Mouse (Mus musculus) skeletal muscle tissue, adult 2 months (tissue): Measurements from ENCODE around the gene Ccdc62.

Experiments used
- DNase-seq: peaks from one replicate; pipeline ENCODE4 v3.0.0-alpha.2; 2012; ENCODE audit warnings: low read depth, low spot score

Ccdc62 gene

GRCm38 (mm10) chr5:123979221-123979979 lies 48.9 kb downstream of the Ccdc62 start:
- peak; percentile 56 for DNase-seq

DNA sequence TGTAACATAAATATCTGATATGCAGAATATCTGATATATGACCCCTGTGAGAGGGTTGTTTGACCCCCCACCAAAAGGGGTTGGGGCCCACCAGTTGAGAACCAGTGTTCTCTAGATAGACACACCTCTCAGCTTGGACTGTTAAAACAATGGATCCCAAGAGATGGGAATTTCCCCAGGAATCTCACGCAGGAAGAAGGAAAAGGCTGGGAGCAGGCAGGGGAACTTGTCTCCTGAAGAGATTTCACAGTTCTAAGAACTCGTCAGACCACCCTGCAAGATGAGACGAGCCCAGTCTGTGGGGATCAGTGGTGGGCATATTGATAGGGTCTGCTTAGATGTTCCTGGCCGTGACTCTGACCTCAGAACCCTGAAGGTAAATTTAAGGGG lies 49.5 kb downstream of the Ccdc62 start:
- no peak for DNase-seq

- no peak for DNase-seq
These were observed 50.2 kb downstream of the Ccdc62 start for GRCm38 (mm10) chr5:123980521-123981249.

- DNase-seq: no peak
These were observed 50.7 kb downstream of the Ccdc62 start for GRCm38 (mm10) chr5:123981250-123981554.

DNA sequence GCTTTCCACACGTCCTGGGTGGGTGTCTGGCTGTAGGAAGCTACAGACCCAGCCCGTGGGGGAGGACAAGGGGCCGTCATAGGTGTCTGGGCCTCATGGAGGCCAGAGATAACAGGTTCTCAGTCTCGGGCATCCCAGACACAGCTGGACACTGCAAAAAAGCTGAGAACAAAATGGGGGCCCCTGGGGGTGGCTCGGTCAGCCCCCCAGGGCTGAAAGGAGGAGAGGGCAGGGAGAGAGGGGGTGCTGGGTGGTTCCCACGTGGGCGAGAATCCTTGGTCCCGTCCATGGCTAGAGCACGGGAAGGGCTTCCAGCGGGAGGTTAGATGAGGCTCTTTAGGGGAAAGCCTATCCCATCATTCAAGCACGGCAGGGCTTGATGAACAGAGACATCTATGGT lies 52.4 kb downstream of the Ccdc62 start:
- DNase-seq: no peak

DNA sequence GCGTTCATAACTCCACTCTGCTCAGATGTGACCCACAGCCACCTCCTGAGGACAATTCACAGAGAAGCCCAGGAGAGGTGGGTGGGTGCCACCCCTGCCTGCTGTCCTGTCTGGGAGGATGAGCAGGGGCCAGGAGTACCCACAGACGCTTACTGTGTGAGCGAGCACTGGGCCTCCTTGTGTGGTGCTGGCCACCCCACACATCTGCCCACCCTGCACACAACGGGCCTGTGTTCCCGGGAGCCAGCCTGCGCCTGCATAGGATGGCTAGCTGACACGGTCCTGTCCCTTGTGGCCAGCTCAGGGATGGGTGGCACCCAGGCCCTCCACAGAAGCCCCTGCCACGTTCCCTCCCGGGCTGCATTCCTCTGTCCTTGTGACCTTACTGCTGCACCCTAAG lies 55.0 kb downstream of the Ccdc62 start:
- no peak for DNase-seq

- DNase-seq: no peak
These were observed 56.4 kb downstream of the Ccdc62 start for GRCm38 (mm10) chr5:123986925-123987324.

DNA sequence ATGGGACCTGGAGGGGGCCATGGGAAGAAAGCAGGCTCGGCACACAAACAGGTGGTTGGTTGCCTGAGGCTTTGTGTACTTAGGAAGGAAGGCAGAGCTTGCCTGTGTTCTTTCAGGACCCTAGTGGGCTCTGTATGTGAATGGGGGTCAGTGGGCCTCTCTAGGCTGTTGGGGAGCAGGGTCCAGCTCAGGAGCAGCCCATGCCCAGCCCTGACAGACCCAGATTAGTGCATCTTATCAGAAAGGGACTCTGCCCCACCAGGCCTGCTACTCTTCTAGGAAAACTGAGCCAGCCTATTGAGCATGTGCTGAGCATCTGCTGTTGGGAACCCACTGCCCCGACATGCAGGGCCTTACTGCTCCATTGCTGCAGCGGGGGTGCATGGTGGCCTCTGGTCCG lies 57.0 kb downstream of the Ccdc62 start:
- no peak for DNase-seq

- no peak for DNase-seq
These were observed 59.7 kb downstream of the Ccdc62 start for GRCm38 (mm10) chr5:123989941-123990885.

DNA sequence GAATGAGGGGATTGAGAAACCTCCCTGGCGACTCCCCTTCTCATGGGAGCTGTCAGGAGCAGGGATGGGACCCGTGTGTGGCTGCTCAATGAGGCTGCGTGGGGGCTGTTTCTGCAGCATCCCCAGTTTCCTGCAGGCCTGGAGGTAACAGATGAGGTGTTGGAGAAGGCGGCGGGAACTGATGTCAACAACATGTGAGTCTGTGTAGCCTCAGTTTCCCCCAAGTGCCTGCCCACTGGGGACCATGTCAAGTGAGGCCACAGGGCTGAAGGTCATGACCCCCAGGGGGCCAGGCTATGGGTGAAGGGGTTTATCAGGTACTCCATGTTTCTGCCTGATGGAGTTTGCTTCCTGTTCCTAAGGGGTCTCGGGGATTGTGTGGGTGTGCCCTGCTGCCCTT lies 60.8 kb downstream of the Ccdc62 start:
- DNase-seq: no peak

DNA sequence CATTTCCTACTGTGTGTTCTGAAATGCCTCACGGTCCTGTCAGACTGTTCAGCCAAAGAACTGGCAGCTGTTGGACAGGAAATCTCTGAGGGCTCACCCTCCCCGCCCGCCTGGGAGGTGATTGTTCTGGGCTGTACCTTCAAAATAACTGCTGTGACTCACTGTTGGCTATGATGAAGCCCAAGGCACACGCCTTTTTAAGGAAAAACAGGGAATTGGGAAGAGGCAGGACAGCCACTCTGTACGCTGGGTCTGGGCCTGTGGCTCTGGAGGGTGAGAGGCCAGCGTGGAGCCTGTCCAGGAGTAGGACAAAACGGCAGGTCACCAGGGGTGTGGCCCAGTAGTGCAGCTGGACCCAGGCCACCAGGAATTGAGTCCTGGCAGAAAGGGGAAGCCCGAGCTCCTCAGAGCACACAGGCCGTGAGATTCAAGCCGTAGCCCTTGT lies 61.7 kb downstream of the Ccdc62 start:
- peak; percentile 66 for DNase-seq

DNA sequence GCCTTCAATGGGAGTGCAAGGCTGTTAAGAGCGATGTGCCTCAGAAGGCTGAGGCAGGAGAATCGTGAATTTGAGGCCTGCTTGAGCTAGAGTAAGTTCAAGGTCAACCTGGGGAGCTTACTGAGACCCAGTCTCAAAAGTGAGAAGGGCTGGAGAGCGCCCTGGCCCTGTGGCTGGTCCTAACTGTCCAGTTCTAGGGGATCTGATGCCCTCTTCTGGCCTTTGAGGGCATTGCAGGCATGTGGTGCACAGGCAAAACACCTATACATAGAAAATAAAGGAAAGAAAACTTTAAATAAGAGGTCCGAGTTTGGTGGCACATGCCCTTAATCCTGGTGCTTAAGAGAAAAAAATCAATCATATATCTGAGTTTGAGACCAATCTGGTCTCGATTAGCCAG lies 62.3 kb downstream of the Ccdc62 start:
- peak; percentile 72 for DNase-seq

DNA sequence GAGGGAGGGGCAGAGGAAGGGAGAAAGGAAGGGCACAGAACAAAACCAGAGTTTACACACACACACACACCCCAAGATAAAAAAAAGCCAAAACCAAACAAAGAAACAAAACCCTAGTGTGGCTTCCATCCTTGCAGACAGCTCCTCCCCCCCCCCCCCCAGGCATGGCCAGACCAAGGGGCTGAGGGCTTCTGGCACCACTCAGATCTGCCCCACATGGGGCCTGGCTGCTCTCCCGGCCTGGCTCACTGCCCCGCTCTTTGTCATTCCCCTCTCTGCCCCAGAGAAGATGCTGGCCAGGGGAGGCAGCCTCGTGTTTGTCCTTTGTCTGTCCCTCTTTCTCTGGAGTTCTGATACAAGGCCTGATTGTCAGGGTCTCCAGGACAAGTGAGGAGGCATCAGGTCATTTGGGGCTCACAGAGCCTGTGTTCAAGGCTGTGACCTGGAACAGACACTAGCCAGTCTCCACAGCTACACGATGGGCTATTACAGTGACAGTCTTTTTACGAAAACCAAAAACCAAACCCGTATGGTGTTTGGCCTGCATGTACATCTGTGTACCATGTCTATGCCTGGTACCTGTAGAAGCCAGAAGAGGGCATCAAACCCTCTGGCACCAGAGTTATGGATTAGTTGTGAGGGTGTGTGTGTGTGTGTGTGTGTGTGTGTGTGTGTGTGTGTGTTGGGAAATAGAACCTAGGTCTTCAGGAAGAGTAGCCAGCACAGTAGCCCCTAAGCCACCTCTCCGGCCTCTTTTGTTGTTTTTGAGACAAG lies 63.0 kb downstream of the Ccdc62 start:
- DNase-seq: no peak

DNA sequence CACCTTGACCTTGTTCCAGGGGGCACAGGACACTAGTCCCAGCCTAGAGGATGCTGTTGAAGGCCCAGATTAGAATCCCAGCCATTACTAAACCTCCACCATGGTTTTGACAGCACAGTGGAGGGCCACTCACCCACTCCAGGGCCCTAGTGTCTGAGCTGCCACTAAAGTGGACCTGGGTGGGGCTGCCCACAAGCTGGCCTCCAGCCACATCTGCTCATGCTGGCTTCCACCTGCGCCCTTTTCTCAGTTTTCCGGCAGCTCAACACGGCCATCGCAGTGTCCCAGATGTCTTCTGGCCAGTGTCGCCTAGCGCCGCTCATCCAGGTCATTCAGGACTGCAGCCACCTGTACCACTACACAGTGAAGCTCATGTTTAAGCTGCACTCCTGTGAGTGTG lies 64.0 kb downstream of the Ccdc62 start:
- no peak for DNase-seq

GRCm38 (mm10) chr5:123995388-123995787 lies 64.9 kb downstream of the Ccdc62 start:
- DNase-seq: no peak

GRCm38 (mm10) chr5:123996194-123996593 lies 65.7 kb downstream of the Ccdc62 start:
- DNase-seq: no peak

DNA sequence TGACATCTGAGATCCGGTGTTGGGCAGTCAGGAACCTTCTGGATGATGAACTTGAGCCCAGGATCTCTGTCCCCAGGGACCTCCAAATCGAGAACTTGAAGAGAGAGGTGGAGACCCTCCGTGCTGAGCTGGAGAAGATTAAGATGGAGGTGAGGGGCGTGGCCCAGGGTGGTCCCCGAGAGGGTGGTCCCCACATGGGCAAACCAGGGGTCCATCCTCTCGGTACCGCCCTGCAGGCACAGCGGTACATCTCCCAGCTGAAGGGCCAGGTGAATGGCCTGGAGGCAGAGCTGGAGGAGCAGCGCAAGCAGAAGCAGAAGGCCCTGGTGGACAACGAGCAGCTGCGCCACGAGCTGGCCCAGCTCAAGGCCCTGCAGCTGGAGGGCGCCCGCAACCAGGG lies 66.2 kb downstream of the Ccdc62 start:
- DNase-seq: no peak

GRCm38 (mm10) chr5:123997211-123997751 lies 66.8 kb downstream of the Ccdc62 start:
- DNase-seq: no peak

- no peak for DNase-seq
These were observed 67.3 kb downstream of the Ccdc62 start for GRCm38 (mm10) chr5:123997811-123998210.

DNA sequence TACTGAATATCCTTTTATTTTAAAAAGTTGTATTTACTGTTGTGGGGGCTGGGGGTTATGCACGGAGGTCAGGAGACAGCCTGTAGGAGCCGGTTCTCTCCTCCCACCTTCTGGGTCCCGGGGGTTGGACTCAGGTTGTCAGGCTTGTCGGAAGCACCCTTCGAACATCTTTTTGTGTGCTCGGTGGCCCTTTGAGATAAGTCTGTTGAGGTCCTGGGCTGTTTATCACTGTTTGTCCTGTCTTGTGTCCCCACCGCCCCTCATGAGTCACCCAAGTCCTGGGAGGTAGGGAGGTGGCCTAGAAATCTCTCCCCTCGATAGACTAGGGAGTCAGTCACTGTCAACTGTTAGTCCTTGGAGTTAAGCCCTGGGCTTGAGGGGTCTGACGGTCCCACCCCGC lies 67.9 kb downstream of the Ccdc62 start:
- DNase-seq: no peak

DNA sequence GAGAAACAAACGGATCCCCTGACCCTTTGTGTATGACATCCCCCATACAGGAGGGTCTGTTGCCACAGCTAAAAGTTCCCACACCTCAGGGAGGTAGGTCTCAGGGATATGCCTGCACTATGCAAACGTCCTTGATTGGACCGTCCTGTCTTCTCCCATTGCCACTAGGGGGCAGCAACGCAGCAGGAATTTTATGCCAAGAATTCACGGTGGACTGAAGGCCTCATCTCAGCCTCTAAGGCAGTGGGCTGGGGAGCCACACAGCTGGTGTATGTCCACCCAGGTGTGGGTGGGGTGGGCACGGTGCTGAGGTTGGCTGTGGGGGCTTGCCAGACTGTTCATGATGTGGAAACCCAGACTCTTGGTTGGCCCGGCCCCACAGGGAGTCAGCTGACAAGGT lies 70.3 kb downstream of the Ccdc62 start:
- peak; percentile 78 for DNase-seq
